Mouse (Mus musculus) cerebellum, adult 9-10 months (tissue): ENCODE measurements at regions not wholly inside any gene's neighbourhood (a gene's known extent, or its start where the extent isn't known, plus 50 kb on each side); places are given as distances from the start of the nearest gene placed in this dataset.

Experiments
- DNase-seq: peaks from one replicate; pipeline ENCODE4 v3.0.0; 2022

DNA sequence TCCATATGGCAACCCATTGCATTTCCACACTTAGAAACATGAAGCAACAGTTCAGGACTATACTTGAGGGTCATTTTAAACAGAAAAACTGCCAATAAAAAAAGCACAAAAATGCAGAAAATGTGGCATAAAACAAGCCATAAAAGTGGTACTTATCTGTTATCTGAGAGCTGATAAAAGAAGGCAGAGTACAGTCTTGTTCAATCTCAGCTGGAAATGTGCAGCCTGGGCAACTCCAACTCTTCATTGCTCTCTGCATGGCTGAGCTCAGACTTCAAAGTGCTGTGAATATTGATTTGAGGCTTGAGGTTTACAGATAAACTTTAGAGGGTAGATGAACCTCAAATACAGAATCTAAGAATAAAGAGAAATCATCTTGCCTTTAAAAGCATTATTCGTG lies 151.1 kb upstream of the Lrrn1 start:
- no peak for DNase-seq

DNA sequence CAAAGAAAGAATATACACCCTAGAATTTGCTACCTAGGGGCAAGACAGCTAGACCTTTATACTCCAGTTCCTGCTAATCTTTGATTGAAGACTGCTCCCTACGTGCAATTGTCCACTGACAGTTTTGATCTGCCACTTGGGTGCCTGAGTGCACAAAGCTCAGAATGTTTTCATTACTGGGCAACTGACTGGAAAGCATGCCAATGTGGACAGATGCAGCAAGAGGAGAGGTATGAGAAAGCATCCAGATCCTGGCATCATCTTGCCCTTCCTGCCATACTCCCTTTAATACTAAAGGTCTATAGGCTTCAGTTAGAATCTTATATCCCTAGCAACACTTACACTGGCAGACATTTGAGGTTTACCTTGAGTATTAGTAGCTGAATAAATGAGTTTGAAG lies 148.9 kb upstream of the Lrrn1 start:
- DNase-seq: no peak

DNA sequence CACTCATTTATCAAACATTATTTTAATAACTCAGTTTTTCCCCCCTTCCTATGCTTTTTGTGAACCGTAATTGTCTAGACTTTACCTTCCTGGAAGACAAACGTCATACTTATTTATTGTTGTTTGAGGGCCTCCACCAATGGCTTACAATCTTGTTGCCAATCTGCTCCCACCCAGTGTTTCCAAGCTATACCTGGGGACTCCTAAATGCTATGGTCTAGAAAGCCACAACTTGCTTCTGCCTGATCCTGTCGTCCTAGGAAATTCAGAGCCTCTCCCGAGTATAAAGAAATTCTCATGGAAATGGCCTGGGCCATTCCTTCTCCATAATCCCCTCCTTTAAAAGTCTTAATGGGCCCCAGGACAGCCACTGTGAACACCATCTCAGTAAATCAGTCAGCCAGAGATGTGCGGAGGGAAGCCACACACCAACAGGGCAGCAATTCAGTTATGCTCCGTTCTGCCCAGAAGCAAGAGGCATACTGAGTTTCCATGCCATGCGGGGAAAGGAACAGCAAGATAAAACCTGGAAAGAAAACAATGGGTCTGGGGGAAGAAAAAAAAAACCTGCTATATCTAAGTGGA lies 143.4 kb upstream of the Lrrn1 start:
- DNase-seq: no peak

DNA sequence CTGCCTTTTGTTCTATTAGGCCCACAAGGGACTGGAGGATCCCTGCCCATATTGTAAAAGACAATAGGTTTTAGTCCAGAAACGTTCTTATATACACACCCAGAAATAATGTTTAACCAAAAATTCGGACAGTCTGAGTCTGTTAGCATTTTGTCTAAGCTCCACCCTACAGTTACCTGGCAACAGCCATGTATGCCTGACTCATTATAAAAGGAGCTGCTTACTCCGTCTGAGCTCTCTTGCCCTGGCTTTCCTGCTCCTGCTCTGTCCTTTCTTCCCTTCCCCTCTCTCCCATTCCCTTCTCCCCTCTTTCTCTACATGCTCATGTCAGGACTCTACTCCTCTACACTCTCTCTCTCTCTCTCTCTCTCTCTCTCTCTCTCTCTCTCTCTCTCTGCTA lies 139.7 kb upstream of the Lrrn1 start:
- DNase-seq: no peak

DNA sequence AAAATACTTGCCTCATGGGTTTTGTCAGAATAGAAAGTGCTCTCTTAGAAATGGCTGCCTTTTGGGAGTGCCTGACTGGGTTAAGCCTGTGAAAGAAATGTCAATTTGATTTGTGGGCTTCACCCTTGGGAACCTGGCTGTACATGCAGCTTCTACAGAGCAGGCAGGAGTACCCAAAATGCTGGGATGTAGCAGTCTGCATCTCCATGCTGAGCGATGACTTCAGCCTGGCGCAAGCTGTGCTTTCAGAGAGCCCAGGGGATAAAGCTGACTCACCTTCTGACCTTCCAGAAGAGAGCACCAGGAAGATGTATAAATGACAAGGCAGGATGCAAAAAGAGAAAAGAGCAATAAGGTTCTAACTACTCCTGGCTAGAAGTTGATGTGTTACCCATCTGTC lies 135.0 kb upstream of the Lrrn1 start:
- DNase-seq: peak; percentile 41

DNA sequence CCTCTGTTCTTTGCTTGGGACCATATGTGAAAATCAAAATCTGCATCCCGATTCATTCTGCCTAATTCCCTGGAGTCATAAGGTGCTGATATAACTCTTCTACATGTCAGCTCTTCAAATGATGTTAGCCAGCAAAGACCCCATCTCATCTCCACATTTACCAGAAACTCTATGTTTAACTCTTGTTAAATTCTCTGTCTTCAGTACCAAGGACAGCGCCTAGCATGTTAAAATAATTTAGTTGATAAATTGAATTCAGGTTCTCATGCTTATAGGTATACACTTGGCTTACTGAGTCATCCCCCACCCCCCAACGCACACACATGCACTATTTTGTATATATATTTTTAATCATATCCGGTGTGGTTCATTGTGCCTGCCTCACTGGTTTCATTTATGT lies 113.8 kb upstream of the Lrrn1 start:
- no peak for DNase-seq

DNA sequence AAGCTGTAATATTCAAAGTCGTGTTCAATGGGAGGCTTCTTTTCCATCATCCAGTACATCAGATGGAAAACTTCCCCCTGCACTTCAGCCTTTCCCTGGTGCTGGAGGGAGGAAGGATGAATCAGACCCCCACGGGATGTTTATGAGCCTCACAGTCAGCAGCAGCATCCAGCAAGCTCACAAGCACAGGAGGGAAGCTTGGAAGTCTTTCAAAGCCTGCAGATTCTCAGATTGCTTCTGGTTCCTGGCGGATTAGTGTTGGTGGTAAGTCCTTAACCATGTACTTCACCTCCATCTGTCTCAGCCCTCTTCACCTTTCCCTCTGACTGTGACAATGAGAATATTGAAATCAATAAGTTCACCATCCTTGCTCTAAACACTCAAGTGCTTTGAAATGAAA lies 107.5 kb upstream of the Lrrn1 start:
- DNase-seq: peak; percentile 51

DNA sequence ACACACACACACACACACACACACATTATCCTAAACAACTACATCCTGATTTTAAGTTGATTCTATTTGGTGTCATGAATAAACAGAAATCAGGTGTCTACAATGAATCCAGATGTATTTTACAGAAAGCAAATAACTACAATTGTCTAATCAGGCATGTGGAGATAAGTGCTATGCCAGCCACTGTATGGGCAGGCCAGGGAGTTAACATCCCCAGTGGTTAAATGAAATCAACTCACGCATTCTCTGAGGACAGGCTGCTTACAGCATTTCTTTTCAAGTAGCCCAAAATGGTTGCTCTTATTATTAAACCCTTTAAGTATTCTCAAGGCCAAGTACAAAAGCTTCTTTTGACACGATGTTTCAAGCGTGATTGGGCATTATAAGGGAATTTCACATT lies 103.0 kb upstream of the Lrrn1 start:
- no peak for DNase-seq

DNA sequence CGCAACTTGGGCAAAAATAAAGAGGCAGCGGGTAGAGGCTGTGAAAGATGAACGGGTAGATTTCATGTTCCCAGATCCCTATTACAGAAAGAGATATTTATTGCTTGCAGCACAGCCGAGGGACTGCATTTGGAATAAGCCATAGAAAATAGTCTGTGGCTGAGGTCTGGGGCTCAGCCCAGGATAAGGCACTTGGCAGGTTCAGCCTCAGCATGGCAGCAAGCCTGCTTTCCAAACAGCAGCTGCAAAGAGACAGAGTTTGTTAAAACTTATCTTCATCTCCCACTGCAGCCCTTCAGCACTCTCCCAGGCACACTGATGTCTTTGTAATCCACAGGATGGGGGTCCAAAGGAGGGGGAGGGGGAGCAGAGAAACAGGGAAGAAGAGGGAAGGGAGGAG lies 98.5 kb upstream of the Lrrn1 start:
- DNase-seq: no peak

DNA sequence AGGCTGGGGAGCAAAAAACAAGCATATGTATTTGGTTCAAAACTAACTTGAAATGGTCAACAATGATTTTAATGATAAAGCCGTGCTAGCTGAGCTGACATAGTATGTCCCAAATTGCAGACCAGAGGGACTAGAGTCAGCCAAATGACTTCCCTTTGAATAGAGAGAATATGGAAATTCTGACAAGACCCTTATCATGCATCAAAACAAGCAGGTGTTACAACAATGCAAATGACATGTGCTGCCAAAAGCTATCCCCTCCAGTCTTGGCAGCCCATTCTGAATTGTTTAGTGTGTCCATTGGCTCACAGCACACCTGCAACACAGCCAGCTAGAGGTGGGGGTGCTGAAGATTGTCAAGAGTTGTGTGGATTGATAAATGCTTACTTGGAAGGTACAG lies 87.5 kb upstream of the Lrrn1 start:
- DNase-seq: no peak

DNA sequence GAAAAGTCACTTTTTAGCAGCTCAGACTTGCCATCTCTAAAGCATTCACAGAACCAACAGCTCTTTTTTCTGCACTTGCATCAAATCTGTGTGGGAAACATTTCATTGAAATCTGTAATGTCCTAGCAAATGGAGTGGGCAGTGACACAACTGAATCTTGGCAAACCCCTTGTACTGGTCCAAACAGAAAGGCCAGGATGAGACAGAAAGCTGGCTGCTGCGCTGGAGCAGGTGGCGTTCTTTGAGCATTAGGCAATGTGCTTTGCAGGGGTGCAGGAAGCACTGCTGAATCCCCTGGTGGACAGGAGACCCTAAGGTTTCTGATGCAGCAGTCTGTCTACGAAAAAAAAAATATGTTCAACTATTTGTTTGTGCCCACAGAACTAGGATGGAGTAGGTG lies 85.2 kb upstream of the Lrrn1 start:
- DNase-seq: peak; percentile 91

DNA sequence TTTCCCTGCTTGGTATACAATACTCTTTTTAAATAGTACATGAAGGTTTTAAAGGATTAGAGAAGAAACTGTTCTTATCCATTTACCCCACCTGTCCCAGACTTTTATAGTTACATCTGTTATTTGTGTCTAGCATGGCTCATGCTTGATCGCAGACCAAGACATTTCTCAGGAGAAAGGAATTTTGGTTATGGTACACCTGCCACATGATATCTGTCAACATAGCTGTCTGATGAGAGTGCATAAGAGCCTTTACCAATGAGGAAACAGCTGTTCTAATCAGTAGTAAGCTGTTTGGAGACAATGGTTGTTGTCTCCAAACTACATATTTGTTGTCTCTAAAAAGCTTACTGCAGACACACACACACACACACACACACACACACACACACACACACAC lies 70.3 kb upstream of the Lrrn1 start:
- no peak for DNase-seq

DNA sequence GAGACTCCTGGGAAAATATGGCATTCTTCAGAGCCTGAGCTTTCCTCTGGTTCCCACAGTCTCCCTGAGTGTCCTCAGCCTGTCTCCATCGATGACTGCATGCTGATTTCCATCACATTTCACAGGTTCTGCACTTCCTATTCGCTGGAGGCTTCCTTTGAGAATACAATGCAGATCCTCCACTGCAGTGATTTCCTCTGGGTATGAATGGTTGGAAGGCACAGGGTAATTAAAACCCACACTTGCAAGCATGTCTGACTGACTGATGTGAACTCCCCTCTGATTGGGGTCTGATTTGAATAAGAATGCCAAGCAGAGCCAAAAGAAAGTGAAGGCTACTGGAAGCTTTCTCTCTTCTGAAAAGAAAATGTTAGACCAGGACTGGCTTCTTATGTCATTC lies 67.1 kb upstream of the Lrrn1 start:
- DNase-seq: no peak

DNA sequence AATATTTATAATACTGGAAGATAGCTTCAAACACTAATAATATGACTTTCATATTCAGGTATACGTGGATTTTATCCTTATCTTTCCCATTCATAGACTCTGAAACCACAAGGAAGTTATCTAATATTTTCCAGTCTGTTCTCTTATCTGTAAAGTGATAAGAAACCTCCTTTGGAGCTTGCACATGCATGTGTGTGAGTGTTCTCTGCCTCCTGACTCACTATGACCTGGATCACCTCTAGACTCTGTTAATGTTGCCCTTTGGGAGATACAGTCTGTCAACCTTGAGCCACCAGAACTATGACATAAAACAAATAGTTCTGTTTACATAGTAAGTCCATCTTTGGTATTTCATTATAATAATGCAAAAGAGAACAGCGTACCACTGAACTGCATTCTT lies 56.2 kb upstream of the Lrrn1 start:
- DNase-seq: no peak

DNA sequence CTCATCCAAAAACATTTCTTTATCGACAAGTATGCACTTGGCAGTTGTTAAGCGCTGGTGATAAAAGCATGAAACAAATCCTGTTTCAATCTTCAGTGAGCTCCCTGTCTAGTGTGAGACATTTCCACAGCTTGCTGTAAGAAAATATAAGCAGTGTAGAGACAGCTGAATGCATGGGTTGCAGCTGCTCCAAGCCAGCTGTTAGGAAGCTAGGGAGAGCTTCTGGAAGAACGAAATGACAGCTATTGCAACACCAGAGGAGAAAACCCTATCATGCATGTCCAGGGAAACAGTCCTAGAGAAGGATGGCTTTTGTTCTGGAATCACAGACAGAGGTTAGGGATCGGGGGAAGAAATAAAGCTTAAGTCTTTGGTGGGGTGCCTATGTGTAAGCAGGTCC lies 55.4 kb upstream of the Lrrn1 start:
- no peak for DNase-seq
